Mouse (Mus musculus) hindbrain, embryonic 14.5 days (tissue): ENCODE results near the gene Hoxc6. TPM values are rescaled to one million over a fixed set of nuclear protein-coding genes. Genes with fewer than 3 reads are reported as not detected.

Experiments used
- ATAC-seq: fragments of 200-750 bp; cut with Nextera tagmentation; 2 replicates; pipeline ENCODE4 v1.8.0; 2017; ENCODE audit warnings: moderate number of reproducible peaks, mild to moderate bottlenecking, moderate TSS enrichment, moderate library complexity; ENCODE audit not compliant: low FRiP score
- DNase-seq: peaks from one replicate; pipeline ENCODE4 v3.0.0-alpha.2; 2015; ENCODE audit warnings: low spot score
- H3K27ac ChIP-seq: fragments of 300-500 bp; sonication (generic); 2 replicates; pipeline ENCODE4 v1.5.1; 2014; ENCODE audit warnings: mild to moderate bottlenecking, moderate library complexity
- H3K27me3 ChIP-seq: fragments of 300-500 bp; sonication (generic); 2 replicates; pipeline ENCODE4 v1.6.1; 2014; ENCODE audit warnings: mild to moderate bottlenecking, low read length, mixed read lengths; ENCODE audit not compliant: control insufficient read depth, insufficient read depth
- H3K36me3 ChIP-seq: fragments of 300-500 bp; sonication (generic); replicated peaks from 2 replicates; pipeline ENCODE4 v1.6.1; 2014; ENCODE audit not compliant: control insufficient read depth, insufficient read depth
- H3K4me1 ChIP-seq: fragments of 300-500 bp; sonication (generic); replicated peaks from 2 replicates; pipeline ENCODE4 v1.6.1; 2014; ENCODE audit warnings: antibody characterized with exemption, low read length, mixed read lengths; ENCODE audit not compliant: control insufficient read depth, insufficient read depth
- H3K4me2 ChIP-seq: fragments of 300-500 bp; sonication (generic); replicated peaks from 2 replicates; pipeline ENCODE4 v1.6.1; 2014; ENCODE audit warnings: mild to moderate bottlenecking, moderate library complexity
- H3K4me3 ChIP-seq: fragments of 300-500 bp; sonication (generic); replicated peaks from 2 replicates; pipeline ENCODE4 v1.5.1; 2014; ENCODE audit warnings: mild to moderate bottlenecking, low read length
- H3K9ac ChIP-seq: fragments of 300-500 bp; sonication (generic); 2 replicates; pipeline ENCODE4 v1.6.1; 2014
- H3K9me3 ChIP-seq: fragments of 300-500 bp; sonication (generic); 2 replicates; pipeline ENCODE4 v1.6.1; 2016; ENCODE audit warnings: low read length; ENCODE audit not compliant: control insufficient read depth
- WGBS: fragments of 180-500 bp; shearing (Covaris S2); extraction: QIAGEN DNeasy Blood & Tissue Kit; methylation state at CpG from one replicate; pipeline ENCODE4 v1.1.7; 2014; 5-methylcytosine and 5-hydroxymethylcytosine counted together
- polyA plus RNA-seq: library from polyadenylated mRNA; unstranded; fragments of >200 nt; fragmentation: Nextera tagmentation; extraction: Ambion mirVana; gene quantifications from 2 replicates; pipeline ENCODE4 v1.2.1, GENCODE M21; 2014

Gene Hoxc6
- polyA plus RNA-seq, 1 experiment from 2014 or later = 24.8 TPM

- WGBS = 3% methylated on average over 5 of the region's 5 CpGs
- Histone ChIP-seq H3K9me3 (no peaks in the 10 kb centered on the region), H3K27me3 (peaks cover 100% of the 10 kb centered on the region), H3K4me1 (no peaks in the 10 kb centered on the region), H3K9ac (no peak overlapping the region), H3K36me3 (no peaks in the 10 kb centered on the region), H3K27ac (no peak overlapping the region), H3K4me3 (no peak overlapping the region), H3K4me2 (no peak overlapping the region)
- DNase-seq (no peak), ATAC-seq (no peak)
These were observed 7.7 kb downstream of the Hoxc6 start for GRCm38 (mm10) chr15:103005797-103006196.

GRCm38 (mm10) chr15:103006326-103006725 is 8.3 kb downstream of the Hoxc6 start:
- H3K27me3 ChIP-seq = peaks cover 100% of the 10 kb centered on the region
- no peaks in the 10 kb centered on the region for H3K4me1 ChIP-seq
- H3K9me3 ChIP-seq = no peaks in the 10 kb centered on the region
- 4% methylated on average over 1 of the region's 1 CpGs for whole genome bisulfite sequencing
- DNase-seq (no peak), ATAC-seq (no peak)
- H3K36me3 ChIP-seq = no peaks in the 10 kb centered on the region
- H3K9ac ChIP-seq = no peak overlapping the region
- no peak overlapping the region for H3K4me3 ChIP-seq
- no peak overlapping the region for H3K27ac ChIP-seq
- H3K4me2 ChIP-seq = no peak overlapping the region

GRCm38 (mm10) chr15:103009265-103010111 is 11.4 kb downstream of the Hoxc6 start:
- Histone ChIP-seq H3K36me3 (no peaks in the 10 kb centered on the region), H3K4me2 (peak overlapping the region; percentile 30), H3K9me3 (no peaks in the 10 kb centered on the region), H3K4me1 (0 out of 2 replicates have a peak, but pooled peaks cover 4% of the 10 kb centered on the region), H3K4me3 (peak overlapping the region; percentile 22), H3K27me3 (peaks cover 98% of the 10 kb centered on the region), H3K9ac (peak overlapping the region; percentile 37; the same call in 1 of the 2 replicates), H3K27ac (no peak overlapping the region)
- DNase-seq (no peak), ATAC-seq (no peak)
- 2% methylated on average over 27 of the region's 27 CpGs for WGBS

GRCm38 (mm10) chr15:103010112-103010846 is 12.2 kb downstream of the Hoxc6 start:
- no peak for DNase-seq
- Histone ChIP-seq H3K27ac (no peak overlapping the region; the same call in 1 of the 2 replicates), H3K4me3 (peak overlapping the region; percentile 22), H3K36me3 (no peaks in the 10 kb centered on the region), H3K4me1 (0 out of 2 replicates have a peak, but pooled peaks cover 4% of the 10 kb centered on the region), H3K4me2 (peak overlapping the region; percentile 30), H3K27me3 (peaks cover 98% of the 10 kb centered on the region), H3K9ac (peak overlapping the region; percentile 37; the same call in 1 of the 2 replicates), H3K9me3 (no peaks in the 10 kb centered on the region)
- ATAC-seq = no peak
- 2% methylated on average over 31 of the region's 31 CpGs for WGBS

- 2% methylated on average over 28 of the region's 28 CpGs for WGBS
- Histone ChIP-seq H3K36me3 (no peaks in the 10 kb centered on the region), H3K27me3 (peaks cover 98% of the 10 kb centered on the region), H3K9me3 (no peaks in the 10 kb centered on the region), H3K9ac (peak overlapping the region; percentile 12), H3K4me1 (0 out of 2 replicates have a peak, but pooled peaks cover 4% of the 10 kb centered on the region), H3K4me3 (peak overlapping the region; percentile 22; the same call in 1 of the 2 replicates), H3K4me2 (peak overlapping the region; percentile 30), H3K27ac (no peak overlapping the region)
- DNase-seq = no peak
- ATAC-seq = no peak
These were observed 12.9 kb downstream of the Hoxc6 start for GRCm38 (mm10) chr15:103010847-103011555.

- Histone ChIP-seq H3K4me1 (0 out of 2 replicates have a peak, but pooled peaks cover 4% of the 10 kb centered on the region), H3K4me3 (0 out of 2 replicates have a peak overlapping the region, but pooled peaks have one; percentile 2), H3K4me2 (peak overlapping the region; percentile 28), H3K27me3 (peaks cover 98% of the 10 kb centered on the region), H3K9ac (0 out of 2 replicates have a peak overlapping the region, but pooled peaks have one; percentile 25), H3K36me3 (no peaks in the 10 kb centered on the region), H3K27ac (no peak overlapping the region), H3K9me3 (no peaks in the 10 kb centered on the region)
- no peak for ATAC-seq
- WGBS = 5% methylated on average over 26 of the region's 26 CpGs
- no peak for DNase-seq
These were observed 13.9 kb downstream of the Hoxc6 start for GRCm38 (mm10) chr15:103011928-103012486.

- ATAC-seq (peak; percentile 32; the same call in 1 of the 2 replicates), DNase-seq (peak; percentile 78)
- Histone ChIP-seq H3K4me3 (peak overlapping the region; percentile 37), H3K9ac (peak overlapping the region; percentile 72; the same call in 1 of the 2 replicates), H3K4me1 (0 out of 2 replicates have a peak, but pooled peaks cover 4% of the 10 kb centered on the region), H3K27ac (peak overlapping the region; percentile 91), H3K27me3 (peaks cover 98% of the 10 kb centered on the region), H3K36me3 (no peaks in the 10 kb centered on the region), H3K9me3 (no peaks in the 10 kb centered on the region), H3K4me2 (peak overlapping the region; percentile 52)
- 3% methylated on average over 17 of the region's 17 CpGs for WGBS
These were observed 15.4 kb downstream of the Hoxc6 start for GRCm38 (mm10) chr15:103013238-103013984.
